31 mouse cellular contexts compared by ENCODE assay signal in the genomic region with DNA sequence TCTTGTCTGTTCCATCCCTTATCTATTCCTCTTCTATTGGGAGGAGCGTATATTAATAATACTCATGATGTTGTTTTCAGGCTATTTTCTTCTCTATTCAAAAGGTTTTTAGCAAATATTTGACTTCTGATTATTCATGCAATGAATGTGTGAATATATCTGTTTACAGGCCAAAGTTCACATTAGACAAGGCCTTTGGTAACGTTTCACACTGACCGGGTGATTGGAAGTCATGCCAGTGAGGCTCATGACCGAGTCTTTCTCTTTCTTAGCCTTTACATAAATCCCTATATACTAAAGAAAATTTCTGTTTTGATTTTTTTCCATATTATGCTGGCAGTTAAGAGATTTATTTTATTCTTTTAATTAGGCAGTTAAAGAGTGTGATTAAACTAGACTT.
"Had no signal": no experiment of that assay in that cellular context is flagged by ENCODE, and none has a peak within 500 bp of the region (broad histone marks: within the 10 kb centered on the region; RNA-seq: fewer than 3 reads in every experiment).

No protein-coding gene starts in this region.

- H3K4me1 ChIP-seq: limb, embryonic 15.5 days; liver, embryonic 12.5 days; liver, embryonic 13.5 days; liver, embryonic 15.5 days; lung, embryonic 15.5 days; megakaryocyte, embryonic 14.5 days; midbrain, embryonic 10.5 days; midbrain, embryonic 12.5 days; midbrain, embryonic 13.5 days; midbrain, embryonic 15.5 days; neural tube, embryonic 12.5 days had no signal

- ATAC-seq: liver, embryonic 12.5 days; liver, postnatal 0 days; lung, postnatal 0 days; midbrain, embryonic 13.5 days; midbrain, embryonic 15.5 days; midbrain, embryonic 16.5 days had no signal

- DNase-seq: left cerebral cortex, postnatal 4 days; liver; liver, embryonic 13.5 days; liver, postnatal 0 days; lung, adult 18-20 months; lung, adult 2 months; lung, embryonic 14.5 days; lung, postnatal 10 days; lung, postnatal 14 days; lung, postnatal 36 days; lung, postnatal 4 days; midbrain, embryonic 14.5 days had no signal

- H3K36me3 ChIP-seq: limb, embryonic 10.5 days; limb, embryonic 12.5 days; limb, embryonic 13.5 days; limb, embryonic 15.5 days; liver, embryonic 12.5 days; liver, embryonic 13.5 days; liver, embryonic 15.5 days; lung, embryonic 15.5 days; midbrain, embryonic 10.5 days; midbrain, embryonic 12.5 days; midbrain, embryonic 13.5 days; midbrain, embryonic 15.5 days; neural tube, embryonic 12.5 days had no signal

- H3K4me2 ChIP-seq: limb, embryonic 12.5 days; limb, embryonic 13.5 days; limb, embryonic 15.5 days; liver, embryonic 12.5 days; liver, embryonic 13.5 days; liver, embryonic 15.5 days; lung, embryonic 14.5 days; lung, embryonic 15.5 days; midbrain, embryonic 11.5 days; midbrain, embryonic 12.5 days; midbrain, embryonic 13.5 days; midbrain, embryonic 15.5 days; neural tube, embryonic 12.5 days had no signal

- H3K4me3 ChIP-seq: limb, embryonic 10.5 days; limb, embryonic 12.5 days; limb, embryonic 13.5 days; limb, embryonic 15.5 days; liver, embryonic 12.5 days; liver, embryonic 13.5 days; liver, embryonic 15.5 days; lung, embryonic 15.5 days; megakaryocyte, embryonic 14.5 days; midbrain, embryonic 10.5 days; midbrain, embryonic 12.5 days; midbrain, embryonic 13.5 days; midbrain, embryonic 15.5 days; myocyte; neural tube, embryonic 12.5 days had no signal

- H3K27ac ChIP-seq: limb, embryonic 10.5 days; limb, embryonic 12.5 days; limb, embryonic 13.5 days; limb, embryonic 15.5 days; liver, embryonic 12.5 days; liver, embryonic 13.5 days; liver, embryonic 14.5 days; liver, embryonic 15.5 days; lung, embryonic 15.5 days; macrophage; midbrain, embryonic 10.5 days; midbrain, embryonic 12.5 days; midbrain, embryonic 13.5 days; midbrain, embryonic 15.5 days; neural tube, embryonic 12.5 days had no signal

- H3K27me3 ChIP-seq: limb, embryonic 12.5 days; limb, embryonic 13.5 days; limb, embryonic 15.5 days; liver, embryonic 12.5 days; liver, embryonic 13.5 days; liver, embryonic 15.5 days; lung, embryonic 15.5 days; megakaryocyte, embryonic 14.5 days; midbrain, embryonic 12.5 days; midbrain, embryonic 13.5 days; midbrain, embryonic 15.5 days; neural tube, embryonic 12.5 days had no signal

- H3K9ac ChIP-seq: limb, embryonic 12.5 days; limb, embryonic 13.5 days; limb, embryonic 15.5 days; liver, embryonic 12.5 days; liver, embryonic 13.5 days; liver, embryonic 14.5 days; liver, embryonic 15.5 days; liver, postnatal 0 days; lung, embryonic 14.5 days; lung, embryonic 15.5 days; midbrain, embryonic 12.5 days; midbrain, embryonic 13.5 days; midbrain, embryonic 15.5 days; neural tube, embryonic 12.5 days had no signal

- H3K9me3 ChIP-seq: limb, embryonic 10.5 days; limb, embryonic 12.5 days; limb, embryonic 13.5 days; limb, embryonic 15.5 days; liver, embryonic 12.5 days; liver, embryonic 13.5 days; liver, embryonic 15.5 days; lung, embryonic 15.5 days; midbrain, embryonic 10.5 days; midbrain, embryonic 12.5 days; midbrain, embryonic 15.5 days; neural tube, embryonic 12.5 days had no signal
